Mouse (Mus musculus) liver, embryonic 18 days (tissue): ENCODE measurements around the gene Pate2. TPM values are rescaled to one million over a fixed set of nuclear protein-coding genes. Genes with fewer than 3 reads are reported as not detected.

ENCODE experiments used
- polyA plus RNA-seq: library from polyadenylated mRNA; depleted of rRNA; stranded (reverse); fragments of >200 nt; gene quantifications from 2 replicates; pipeline ENCODE4 v1.2.3, GENCODE M21; 2012; rRNA removed

Pate2 gene
- polyA plus RNA-seq = 0.03 and 0.08 TPM in 2 replicates

GRCm38 (mm10) chr9:35569571-35570534 is at the start of gene Pate2, which contains the start of gene Hyls1:
Gene Pate2 (plus strand): TSS chr9:35570284.
Gene Hyls1 (minus strand): TSS chr9:35570398.

GRCm38 (mm10) chr9:35558257-35559008 is 11.7 kb upstream of the Pate2 start, which contains the start of the genes Ddx25 and Pus3:
Gene Ddx25 (minus strand): TSS chr9:35558528.
Gene Pus3 (plus strand): TSS chr9:35558595.

GRCm38 (mm10) chr9:35611841-35612240 is 41.8 kb downstream of the Pate2 start, which contains the start of gene Pate4:
Gene Pate4 (minus strand): TSS chr9:35611941.

GRCm38 (mm10) chr9:35648102-35648501 is 78.0 kb downstream of the Pate2 start, which contains the start of gene Pate3:
Gene Pate3 (minus strand): TSS chr9:35648202.

GRCm38 (mm10) chr9:35687013-35687412 is 116.9 kb downstream of the Pate2 start, which contains the start of gene Pate1:
Gene Pate1 (minus strand): TSS chr9:35687390.

Other genes with a start within 250 kb of the Pate2 start
- gene Cdon, start 149.2 kb upstream of the Pate2 start, polyA plus RNA-seq = 0.55 and 0.58 TPM in 2 replicates
- not detected in 2 replicates for gene Gm1113, start 52.0 kb upstream of the Pate2 start, polyA plus RNA-seq
- gene Ddx25, start 11.8 kb upstream of the Pate2 start, polyA plus RNA-seq = 0.08 and 0.10 TPM in 2 replicates
- gene Pus3, start 11.7 kb upstream of the Pate2 start, polyA plus RNA-seq = 5.3 and 5.6 TPM in 2 replicates
- gene Hyls1, start 114 bp downstream of the Pate2 start, polyA plus RNA-seq = 2.3 and 2.5 TPM in 2 replicates
- gene Pate4, start 41.7 kb downstream of the Pate2 start, polyA plus RNA-seq = not detected in 2 replicates
- not detected in 2 replicates for gene Pate3, start 77.9 kb downstream of the Pate2 start, polyA plus RNA-seq
- not detected in 2 replicates for gene Pate1, start 117.1 kb downstream of the Pate2 start, polyA plus RNA-seq
- gene Gm17677, start 170.8 kb downstream of the Pate2 start, polyA plus RNA-seq = not detected in 2 replicates
- gene Gm17727, start 207.8 kb downstream of the Pate2 start, polyA plus RNA-seq = not detected in 2 replicates
- gene Gm27235, start 219.8 kb downstream of the Pate2 start, polyA plus RNA-seq = not detected in 2 replicates
- not detected in 2 replicates for gene D730048I06Rik, start 219.8 kb downstream of the Pate2 start, polyA plus RNA-seq